Mouse (Mus musculus) adrenal gland, postnatal 10 days (tissue): ENCODE measurements at regions not wholly inside any gene's neighbourhood (a gene's known extent, or its start where the extent isn't known, plus 50 kb on each side); places are given as distances from the start of the nearest gene placed in this dataset.

Experiments used
- DNase-seq: peaks from one replicate; pipeline ENCODE4 v3.0.0; 2021; ENCODE audit warnings: mixed read lengths

DNA sequence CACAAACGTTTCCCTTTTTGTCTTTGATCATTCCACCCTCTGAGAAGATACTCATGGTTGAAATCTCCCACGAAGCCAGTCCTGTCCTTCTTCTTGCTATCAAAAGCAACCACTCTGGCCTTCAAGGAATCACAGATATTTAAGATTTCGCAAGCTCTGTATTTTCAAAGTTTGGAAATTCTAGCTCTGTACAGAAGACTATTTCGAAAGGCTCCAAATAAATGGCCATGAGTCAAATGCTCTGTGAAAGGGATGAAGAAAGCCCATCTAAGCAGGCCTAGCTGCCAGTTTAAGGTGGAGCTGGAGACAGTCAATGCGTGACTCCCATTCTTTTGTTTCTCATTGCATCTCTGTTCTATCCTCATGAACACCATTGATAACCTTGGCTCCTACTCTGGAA, 363.5 kb upstream of the Runx1 start:
- no peak for DNase-seq

GRCm38 (mm10) chr16:93186554-93186953, 360.6 kb upstream of the Runx1 start:
- DNase-seq, result no peak

DNA sequence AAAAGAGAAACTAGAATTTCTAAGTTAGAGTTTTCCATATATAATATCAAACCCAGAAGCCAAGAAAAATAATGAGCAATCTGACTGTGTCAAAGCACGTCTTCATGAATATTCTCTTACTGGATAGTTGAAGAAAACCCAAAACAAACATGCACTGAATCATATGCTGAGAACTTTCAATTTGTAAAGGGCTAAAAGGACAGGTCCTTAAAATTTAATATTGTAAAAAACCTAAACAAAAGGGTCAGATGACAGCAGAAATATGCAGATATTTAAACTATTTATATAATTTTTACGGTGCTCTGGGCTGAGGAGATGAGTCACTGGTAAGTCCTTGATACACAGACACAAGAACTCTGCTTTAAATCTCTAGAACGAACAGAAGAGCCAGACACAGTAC, 356.7 kb upstream of the Runx1 start:
- no peak for DNase-seq

DNA sequence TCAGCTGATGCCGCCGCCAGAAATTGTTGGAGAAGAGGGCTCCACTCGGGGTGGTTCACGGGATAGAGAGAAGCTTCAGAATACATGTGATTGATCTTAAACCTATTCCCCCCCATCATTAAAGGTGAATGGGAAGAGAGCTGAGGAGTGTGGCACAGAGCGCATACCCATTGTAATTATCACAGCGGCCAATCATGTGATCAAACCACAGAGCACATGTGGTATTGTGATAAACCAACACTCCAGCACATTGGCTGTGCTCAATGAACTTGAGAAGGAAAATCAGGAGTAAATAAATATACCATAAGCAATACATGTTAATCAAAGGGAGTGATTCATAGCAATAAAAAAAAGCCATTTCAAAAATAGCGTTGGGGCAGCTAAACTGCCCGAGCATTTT, 355.5 kb upstream of the Runx1 start:
- no peak for DNase-seq

DNA sequence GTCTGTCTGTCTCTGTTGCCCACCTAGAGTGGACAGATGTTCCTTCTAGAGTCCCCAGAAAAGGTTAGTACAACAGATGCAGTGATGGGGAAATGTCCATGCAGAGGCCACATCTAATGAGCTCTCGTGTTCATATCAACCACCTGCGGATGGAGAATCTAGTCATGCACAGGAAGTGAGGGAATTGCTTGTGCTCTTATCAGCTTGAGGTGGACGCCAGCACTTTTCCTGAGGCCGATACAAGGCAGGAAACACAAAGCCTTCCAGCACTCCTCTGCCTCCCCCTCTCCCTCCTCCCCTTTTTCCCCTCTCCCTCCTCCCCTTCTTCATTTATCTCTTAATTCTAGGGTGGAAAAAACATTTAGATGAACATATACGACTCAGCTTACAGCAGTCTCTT, 354.3 kb upstream of the Runx1 start:
- no peak for DNase-seq

DNA sequence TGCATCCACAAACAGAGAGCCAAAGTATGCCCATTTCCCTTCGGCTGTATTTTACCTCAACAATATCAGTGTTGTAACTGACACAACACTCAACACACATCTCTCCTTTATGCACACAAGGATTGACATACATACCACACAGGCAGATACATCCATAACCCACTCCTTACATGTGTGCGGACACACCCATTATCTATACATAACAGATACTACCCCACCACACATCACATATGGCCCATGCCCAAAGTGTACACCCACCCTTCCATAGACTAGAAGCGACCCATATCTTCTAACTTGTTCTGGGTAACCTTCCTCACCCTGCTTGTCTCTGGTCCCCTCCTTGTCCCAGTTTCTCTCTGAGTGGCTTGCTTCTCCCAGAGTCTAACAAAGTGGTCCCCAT, 340.7 kb upstream of the Runx1 start:
- DNase-seq, result no peak

GRCm38 (mm10) chr16:93158526-93159226, 332.7 kb upstream of the Runx1 start:
- no peak for DNase-seq

- DNase-seq, result no peak
Measured at GRCm38 (mm10) chr16:93153545-93154329, 327.8 kb upstream of the Runx1 start.

DNA sequence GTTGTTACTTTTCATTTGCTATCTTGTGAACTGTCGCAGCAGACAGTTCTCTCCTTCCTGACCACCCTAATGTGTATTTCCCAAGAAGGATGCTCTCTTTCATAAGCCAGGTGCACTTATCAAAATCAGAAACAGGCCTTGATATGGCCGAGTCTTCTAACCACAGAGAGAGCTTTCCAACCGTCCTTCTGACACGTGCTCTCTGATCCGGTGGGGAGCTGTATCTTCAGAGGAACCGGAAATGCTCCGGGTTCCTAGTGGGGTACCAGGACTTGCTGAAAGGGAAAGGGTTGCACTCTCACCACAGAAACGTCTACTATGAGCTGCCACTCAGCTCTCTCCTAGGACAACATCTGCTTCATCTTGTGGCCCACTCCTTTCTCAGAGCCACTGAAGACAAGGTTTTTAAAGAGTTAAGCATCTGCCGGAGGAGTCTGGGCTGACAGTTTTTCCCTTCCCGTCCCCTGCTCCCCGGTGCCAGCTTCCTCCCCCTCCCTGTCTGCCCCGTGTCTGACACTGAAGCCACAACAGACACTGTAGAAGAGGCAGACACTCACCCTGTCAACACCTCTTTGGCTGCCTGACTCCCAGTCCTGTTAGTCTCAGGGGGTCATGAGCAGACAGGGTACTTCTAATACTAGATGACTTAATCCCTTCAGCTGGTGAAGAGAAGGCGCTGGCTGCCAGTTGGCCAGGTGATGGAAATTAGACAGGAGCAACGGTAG, 327.0 kb upstream of the Runx1 start:
- DNase-seq, result no peak

- no peak for DNase-seq
Measured at GRCm38 (mm10) chr16:93152057-93152456, 326.1 kb upstream of the Runx1 start.

GRCm38 (mm10) chr16:93151652-93152051, 325.7 kb upstream of the Runx1 start:
- no peak for DNase-seq

GRCm38 (mm10) chr16:93150451-93150850, 324.5 kb upstream of the Runx1 start:
- DNase-seq, result peak; percentile 16

- DNase-seq, result no peak
Measured at GRCm38 (mm10) chr16:93147525-93148222, 321.7 kb upstream of the Runx1 start.

- no peak for DNase-seq
Measured at GRCm38 (mm10) chr16:93146812-93147211, 320.9 kb upstream of the Runx1 start.

- no peak for DNase-seq
Measured at GRCm38 (mm10) chr16:93145617-93146016, 319.7 kb upstream of the Runx1 start.

- no peak for DNase-seq
Measured at GRCm38 (mm10) chr16:93144033-93144432, 318.1 kb upstream of the Runx1 start.

DNA sequence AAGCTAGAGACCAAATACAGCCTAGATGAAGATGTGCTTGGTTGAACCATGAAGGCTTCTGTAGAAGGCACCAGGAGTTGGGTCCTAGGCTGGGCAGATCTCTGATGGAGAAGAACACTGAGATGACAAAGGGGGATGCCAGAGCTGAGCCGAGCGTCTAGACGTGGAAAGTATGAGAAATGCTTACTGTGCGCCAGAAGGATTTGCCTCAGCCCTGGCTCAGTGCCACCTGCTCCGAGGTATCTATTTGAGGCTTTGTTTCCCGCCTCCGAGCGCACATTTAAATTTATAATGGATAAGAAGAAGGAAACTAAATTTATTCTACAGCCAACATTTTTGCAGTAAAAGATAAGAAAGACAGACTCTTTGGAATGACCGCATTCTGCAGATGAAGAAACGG, 317.2 kb upstream of the Runx1 start:
- peak; percentile 8 for DNase-seq

DNA sequence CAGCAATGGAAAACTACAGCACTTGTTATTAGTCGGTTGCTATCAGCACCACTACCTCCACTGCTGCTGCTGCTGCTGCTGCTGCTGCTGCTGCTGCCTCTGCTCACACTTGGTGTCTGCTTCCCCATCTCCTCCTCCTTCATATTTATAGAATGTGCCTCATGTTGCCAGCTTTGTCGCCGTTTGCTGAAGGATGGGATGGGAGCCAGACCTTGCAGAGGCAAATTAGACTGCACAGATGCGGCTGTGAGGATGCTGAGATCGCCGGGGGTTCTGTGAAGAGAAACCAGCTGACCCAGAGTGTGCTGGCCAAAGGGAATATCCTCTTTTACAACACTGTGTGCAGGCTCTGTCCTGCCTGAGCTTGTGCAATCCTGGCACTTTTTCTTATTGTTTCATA, 316.0 kb upstream of the Runx1 start:
- no peak for DNase-seq

DNA sequence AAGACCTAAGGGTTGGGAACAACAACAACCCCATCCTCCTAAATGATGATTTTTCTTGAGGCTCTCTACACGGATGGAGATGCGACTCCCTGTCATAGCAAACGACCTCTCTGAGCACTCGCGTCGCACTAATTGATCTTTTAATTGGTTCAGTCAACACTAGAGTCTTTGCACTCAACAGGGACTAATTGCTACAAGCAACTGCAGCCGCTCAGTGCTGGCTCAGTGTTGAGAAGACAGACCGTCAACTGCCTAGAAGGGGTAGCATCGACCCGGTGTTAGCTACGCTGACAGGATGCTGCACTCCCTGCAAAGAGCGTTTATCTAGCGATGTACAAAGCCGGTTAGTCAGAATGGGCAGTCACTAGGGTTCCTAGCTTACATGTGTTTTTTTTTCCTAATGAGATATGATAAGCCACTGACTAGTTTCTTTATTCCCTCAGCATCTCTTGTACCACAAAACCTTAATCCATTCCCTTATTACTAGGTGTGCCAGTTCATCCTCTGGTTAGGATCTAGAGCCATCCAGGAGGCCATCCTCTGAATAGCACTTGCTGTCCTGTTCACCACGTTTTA, 314.7 kb upstream of the Runx1 start:
- DNase-seq, result no peak

DNA sequence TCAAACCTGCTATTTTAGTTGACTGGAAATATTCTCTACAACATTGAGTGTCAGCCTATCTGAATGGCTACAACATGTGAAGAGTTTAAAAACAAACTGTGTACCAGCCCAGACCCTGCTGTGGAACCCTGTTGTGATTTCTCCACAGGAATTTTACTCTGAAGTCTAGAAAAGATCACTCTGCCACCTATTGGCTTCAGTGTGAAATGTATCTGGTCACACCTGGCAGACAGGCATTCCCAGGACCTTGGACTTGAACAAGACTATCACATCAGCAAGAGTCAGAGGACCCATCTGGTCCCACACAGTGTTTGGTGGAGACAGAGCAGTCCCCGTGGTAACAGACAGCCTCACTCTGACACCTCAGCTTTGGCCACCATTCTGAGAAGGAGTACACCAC, 311.3 kb upstream of the Runx1 start:
- peak; percentile 15 for DNase-seq

DNA sequence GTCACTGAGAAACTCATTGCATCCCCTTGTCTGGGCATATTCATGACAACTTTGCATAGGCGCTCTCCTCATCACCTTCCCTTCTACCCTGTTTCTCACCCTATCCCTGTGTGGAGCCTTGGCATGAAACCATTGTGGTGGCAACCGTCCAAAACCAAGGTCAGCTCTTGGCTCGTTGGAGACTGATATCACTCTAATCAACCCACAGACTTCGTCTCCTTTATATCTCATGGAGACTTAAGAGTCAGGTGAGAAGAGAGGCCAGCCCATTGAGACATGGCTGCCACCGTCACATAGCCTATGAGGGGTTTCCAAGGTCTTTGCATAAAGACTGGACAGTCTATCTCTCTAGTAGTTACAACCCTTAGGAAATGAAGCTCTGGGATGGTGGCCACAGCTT, 305.5 kb upstream of the Runx1 start:
- DNase-seq, result peak; percentile 19

- no peak for DNase-seq
Measured at GRCm38 (mm10) chr16:93130622-93131021, 304.7 kb upstream of the Runx1 start.
